Mouse (Mus musculus): ENCODE results near the gene Cdc6. TPM values are rescaled to one million over a fixed set of nuclear protein-coding genes. Genes with fewer than 3 reads are reported as not detected.

Cdc6 gene
- polyA plus RNA-seq, 1 experiment: 0.65 TPM

DNA sequence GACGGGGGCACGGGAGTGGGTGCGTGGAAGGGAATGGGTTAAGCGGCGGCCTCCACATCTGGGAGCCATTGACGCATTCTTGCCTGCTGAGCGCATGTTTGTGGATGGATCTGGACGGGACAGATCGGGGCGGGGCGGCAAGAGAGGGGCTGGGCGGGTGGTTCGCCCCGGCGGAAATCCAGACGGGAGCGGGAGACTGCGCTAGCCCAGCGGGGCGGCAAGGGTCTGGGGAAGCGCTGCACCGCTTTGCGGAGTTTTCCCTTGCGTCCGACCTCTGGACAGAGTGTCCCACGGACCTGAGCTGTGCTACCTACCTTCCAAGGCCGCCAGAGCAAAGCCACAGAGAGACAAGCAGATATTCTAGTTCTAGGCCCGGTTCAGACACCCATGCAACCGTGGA, 28.6 kb downstream of the Cdc6 start:
- peak overlapping the region; percentile 98 for H3K27ac ChIP-seq (ENCODE audit: insufficient read depth, low read depth, low read length)
- TF ChIP-seq POLR2A (IDR thresholded peaks at IDR 0.05; ENCODE audit: low read depth, low read length) (peak; percentile 75), CTCF (IDR thresholded peaks at IDR 0.05; ENCODE audit: extremely low read depth, insufficient read length, insufficient replicate concordance, low read depth, low read length) (no peak)
- peaks cover 53% of the 10 kb centered on the region for H3K4me1 ChIP-seq (ENCODE audit: control insufficient read depth, insufficient read depth, insufficient read length, low read length)
- no peaks in the 10 kb centered on the region for H3K27me3 ChIP-seq (ENCODE audit: control insufficient read depth, insufficient read depth, low read length)
- WGBS: 9% methylated on average over 29 of the region's 29 CpGs
- no peaks in the 10 kb centered on the region for H3K36me3 ChIP-seq (ENCODE audit: control insufficient read depth, insufficient read depth, low read length)
- peak overlapping the region; percentile 95 for H3K4me3 ChIP-seq (ENCODE audit: low read depth, low read length)

DNA sequence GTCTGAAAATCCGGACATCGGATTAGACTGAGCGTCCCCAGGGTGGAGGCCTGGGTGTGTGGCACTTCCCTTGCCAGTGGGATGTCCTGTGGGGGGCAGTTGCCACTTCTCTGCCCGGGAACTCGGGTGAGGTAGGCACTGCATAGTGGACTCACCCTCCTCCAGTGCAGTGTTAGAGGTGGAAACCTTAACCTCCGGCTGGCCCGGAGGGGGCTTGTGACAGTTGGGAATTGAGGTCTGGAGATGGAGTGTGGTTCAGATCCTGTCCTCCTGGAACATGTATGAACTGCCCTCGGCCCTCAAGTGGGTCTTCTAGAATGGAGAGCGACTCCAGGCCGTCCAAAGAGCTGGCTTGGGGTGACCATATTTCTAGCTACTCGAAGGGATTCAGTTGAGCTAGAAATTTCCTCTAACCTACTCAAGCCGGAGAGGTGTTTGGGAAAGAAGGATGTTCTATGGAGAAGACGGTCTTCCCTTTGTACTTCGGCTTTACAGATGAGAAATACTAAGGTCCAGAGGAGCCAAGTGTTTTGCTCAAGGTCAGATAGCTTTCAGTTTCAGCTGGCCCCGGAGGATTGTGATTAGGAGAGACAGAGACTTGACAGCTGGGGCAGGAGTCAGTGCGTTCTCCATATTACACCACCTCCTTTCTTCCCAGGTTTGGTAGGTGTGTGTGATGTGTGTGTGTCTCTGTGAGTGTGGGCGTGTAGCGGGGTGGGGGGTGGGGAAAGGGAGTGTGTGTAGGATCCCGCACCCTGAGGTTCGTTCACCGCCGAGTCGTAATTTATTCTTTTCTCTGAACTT, 29.2 kb downstream of the Cdc6 start:
- Histone ChIP-seq H3K4me1 (ENCODE audit: control insufficient read depth, insufficient read depth, insufficient read length, low read length) (peaks cover 58% of the 10 kb centered on the region), H3K4me3 (ENCODE audit: low read depth, low read length) (peak overlapping the region; percentile 95), H3K27me3 (ENCODE audit: control insufficient read depth, insufficient read depth, low read length) (no peaks in the 10 kb centered on the region), H3K27ac (ENCODE audit: insufficient read depth, low read depth, low read length) (peak overlapping the region; percentile 98), H3K36me3 (ENCODE audit: control insufficient read depth, insufficient read depth, low read length) (no peaks in the 10 kb centered on the region)
- TF ChIP-seq CTCF (IDR thresholded peaks at IDR 0.05; ENCODE audit: extremely low read depth, insufficient read length, insufficient replicate concordance, low read depth, low read length) (no peak), POLR2A (IDR thresholded peaks at IDR 0.05; ENCODE audit: low read depth, low read length) (no peak)
- 5% methylated on average over 23 of the region's 23 CpGs for WGBS

DNA sequence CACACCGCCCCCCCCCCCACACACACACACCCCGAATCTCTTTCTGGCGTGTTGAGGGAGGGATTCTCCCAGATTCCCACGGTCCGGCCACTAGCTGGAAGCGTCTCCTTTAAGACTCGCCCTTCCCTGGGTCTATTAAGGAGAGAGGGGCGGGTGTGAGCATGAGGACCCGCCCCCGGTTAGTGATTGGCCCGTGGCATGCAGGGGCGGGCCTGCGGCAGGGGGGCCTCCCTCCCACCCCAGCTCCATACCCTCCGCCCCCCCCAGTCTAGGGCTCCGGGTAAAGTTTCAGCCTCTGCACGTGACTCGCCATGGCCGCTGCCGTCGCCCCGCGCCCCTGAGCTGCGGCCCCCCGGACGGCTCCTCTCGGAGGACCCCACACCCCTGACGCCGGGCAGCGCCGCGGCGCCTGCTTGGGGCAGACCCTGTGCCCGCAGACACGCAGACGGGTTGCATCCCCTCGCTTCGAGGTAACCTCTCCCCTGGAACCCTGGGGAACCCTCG, 29.9 kb downstream of the Cdc6 start:
- under 1% methylated on average over 37 of the region's 38 CpGs for WGBS
- no peak for TF ChIP-seq CTCF (IDR thresholded peaks at IDR 0.05; ENCODE audit: extremely low read depth, insufficient read length, insufficient replicate concordance, low read depth, low read length)
- peak; percentile 51; the same call in 1 of the 2 replicates for TF ChIP-seq POLR2A (IDR thresholded peaks at IDR 0.05; ENCODE audit: low read depth, low read length)
- H3K36me3 ChIP-seq (ENCODE audit: control insufficient read depth, insufficient read depth, low read length): no peaks in the 10 kb centered on the region
- peak overlapping the region; percentile 95 for H3K4me3 ChIP-seq (ENCODE audit: low read depth, low read length)
- no peaks in the 10 kb centered on the region for H3K27me3 ChIP-seq (ENCODE audit: control insufficient read depth, insufficient read depth, low read length)
- peak overlapping the region; percentile 98 for H3K27ac ChIP-seq (ENCODE audit: insufficient read depth, low read depth, low read length)
- H3K4me1 ChIP-seq (ENCODE audit: control insufficient read depth, insufficient read depth, insufficient read length, low read length): peaks cover 64% of the 10 kb centered on the region

DNA sequence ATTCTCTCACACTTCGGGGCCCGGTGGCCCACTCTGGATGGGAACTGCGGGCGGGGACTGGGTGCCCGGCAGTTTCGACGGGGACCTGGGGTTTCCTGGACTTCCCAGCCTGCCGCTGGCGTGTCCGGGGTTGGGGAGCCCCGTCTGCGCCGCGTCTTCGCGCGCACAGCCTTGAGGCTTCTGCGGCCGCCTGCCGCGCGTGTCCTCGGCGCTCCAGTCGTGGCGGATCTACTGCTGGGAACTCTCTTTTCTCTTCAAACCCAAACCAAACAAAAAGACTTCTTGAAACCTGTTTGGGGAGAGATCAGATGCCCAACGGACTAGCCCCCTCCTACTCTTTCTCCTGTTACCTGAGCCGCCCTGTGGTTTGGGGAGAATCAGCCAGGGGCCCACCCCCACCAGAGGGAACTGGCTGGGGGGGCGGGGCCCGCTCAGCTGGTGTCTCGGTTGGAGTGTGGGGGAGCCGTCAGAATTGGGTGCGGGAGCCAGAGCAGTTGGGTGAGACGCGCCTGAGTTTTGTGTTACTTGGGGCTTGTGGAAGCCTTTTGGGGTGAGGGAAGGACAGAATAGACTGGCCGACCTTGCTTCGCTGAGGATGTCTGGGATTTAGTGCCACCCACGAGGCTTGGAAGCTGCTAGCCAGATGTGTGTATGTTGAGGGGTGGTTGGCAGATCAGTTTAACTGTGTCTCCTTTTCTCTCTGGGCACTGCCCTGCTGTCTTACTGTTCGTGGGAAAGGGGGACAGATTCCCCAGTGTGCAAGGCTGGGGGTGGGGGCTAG, 30.5 kb downstream of the Cdc6 start:
- Histone ChIP-seq H3K4me1 (ENCODE audit: control insufficient read depth, insufficient read depth, insufficient read length, low read length) (peaks cover 62% of the 10 kb centered on the region), H3K27me3 (ENCODE audit: control insufficient read depth, insufficient read depth, low read length) (no peaks in the 10 kb centered on the region), H3K27ac (ENCODE audit: insufficient read depth, low read depth, low read length) (peak overlapping the region; percentile 76), H3K4me3 (ENCODE audit: low read depth, low read length) (peak overlapping the region; percentile 95), H3K36me3 (ENCODE audit: control insufficient read depth, insufficient read depth, low read length) (no peaks in the 10 kb centered on the region)
- TF ChIP-seq CTCF (IDR thresholded peaks at IDR 0.05; ENCODE audit: extremely low read depth, insufficient read length, insufficient replicate concordance, low read depth, low read length) (no peak), POLR2A (IDR thresholded peaks at IDR 0.05; ENCODE audit: low read depth, low read length) (peak; percentile 9; the same call in 1 of the 2 replicates)
- 2% methylated on average over 39 of the region's 39 CpGs for WGBS

DNA sequence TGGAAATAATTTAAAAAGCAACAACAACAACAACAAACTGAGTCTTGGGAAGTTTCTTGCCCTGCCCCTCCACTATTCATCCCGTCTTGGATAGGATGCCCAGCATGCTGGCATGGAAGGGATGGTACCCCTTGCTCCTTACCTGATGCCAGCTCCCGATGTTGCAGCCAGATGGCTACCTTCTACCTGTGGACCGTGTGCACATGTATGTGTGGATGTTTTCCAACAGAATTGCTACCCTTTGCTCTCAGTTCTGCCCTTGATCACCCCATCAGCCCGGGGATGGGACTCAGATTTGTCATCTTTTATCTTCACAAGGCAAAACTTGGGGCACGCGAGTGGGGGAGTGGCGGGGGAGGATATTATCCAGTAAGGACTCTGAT, 31.1 kb downstream of the Cdc6 start:
- Histone ChIP-seq H3K27me3 (ENCODE audit: control insufficient read depth, insufficient read depth, low read length) (no peaks in the 10 kb centered on the region), H3K36me3 (ENCODE audit: control insufficient read depth, insufficient read depth, low read length) (no peaks in the 10 kb centered on the region), H3K4me1 (ENCODE audit: control insufficient read depth, insufficient read depth, insufficient read length, low read length) (peaks cover 60% of the 10 kb centered on the region), H3K27ac (ENCODE audit: insufficient read depth, low read depth, low read length) (0 out of 2 replicates have a peak overlapping the region, but pooled peaks have one; percentile 76), H3K4me3 (ENCODE audit: low read depth, low read length) (peak overlapping the region; percentile 95)
- WGBS: 43% methylated on average over 7 of the region's 7 CpGs
- TF ChIP-seq CTCF (IDR thresholded peaks at IDR 0.05; ENCODE audit: extremely low read depth, insufficient read length, insufficient replicate concordance, low read depth, low read length): no peak
- TF ChIP-seq POLR2A (IDR thresholded peaks at IDR 0.05; ENCODE audit: low read depth, low read length): no peak

DNA sequence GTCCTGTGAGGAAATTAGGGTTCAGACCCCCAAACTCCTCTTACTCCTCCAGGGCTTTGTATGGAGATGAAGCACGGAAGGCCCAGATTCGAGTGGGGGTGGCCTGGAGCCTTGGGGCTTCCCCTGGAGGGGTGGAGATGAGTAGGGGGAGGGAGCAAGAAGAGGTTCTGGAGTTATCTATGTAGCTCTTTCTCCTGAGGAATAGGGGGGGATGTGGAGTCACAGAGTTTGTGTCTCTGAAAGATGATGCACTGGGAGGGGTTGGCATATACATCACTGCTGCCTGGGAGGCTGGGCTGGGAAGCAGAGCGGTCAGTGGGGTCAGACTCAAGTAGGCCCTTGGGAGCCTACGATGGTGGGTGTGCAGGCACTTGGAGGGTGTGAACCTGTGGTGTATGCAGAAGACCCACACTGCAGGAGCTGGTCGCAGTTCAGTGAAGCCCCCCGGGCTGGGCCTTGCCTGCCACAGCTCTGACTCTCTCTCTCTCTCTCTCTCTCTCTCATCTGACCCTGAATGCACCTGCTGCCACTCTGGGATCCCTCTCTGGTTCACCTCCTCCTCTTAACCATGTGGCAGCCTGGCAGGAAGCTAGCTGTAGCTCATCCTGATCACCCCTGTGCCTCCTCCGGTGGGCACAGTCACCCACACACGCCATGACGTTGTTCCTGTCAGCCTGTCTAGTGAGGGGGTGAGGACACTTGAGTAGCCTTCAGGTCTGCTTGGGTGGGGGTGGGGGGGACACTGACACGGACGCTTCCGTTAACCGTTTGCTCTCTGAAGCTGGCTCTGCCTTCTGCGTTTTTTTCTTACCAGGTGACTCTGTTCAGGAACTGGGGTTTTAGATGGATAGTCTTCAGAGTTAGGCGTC, 31.7 kb downstream of the Cdc6 start:
- WGBS: 69% methylated on average over 15 of the region's 15 CpGs
- H3K27me3 ChIP-seq (ENCODE audit: control insufficient read depth, insufficient read depth, low read length): no peaks in the 10 kb centered on the region
- H3K27ac ChIP-seq (ENCODE audit: insufficient read depth, low read depth, low read length): peak overlapping the region; percentile 33
- H3K4me3 ChIP-seq (ENCODE audit: low read depth, low read length): peak overlapping the region; percentile 95
- H3K36me3 ChIP-seq (ENCODE audit: control insufficient read depth, insufficient read depth, low read length): no peaks in the 10 kb centered on the region
- H3K4me1 ChIP-seq (ENCODE audit: control insufficient read depth, insufficient read depth, insufficient read length, low read length): peaks cover 57% of the 10 kb centered on the region
- TF ChIP-seq POLR2A (IDR thresholded peaks at IDR 0.05; ENCODE audit: low read depth, low read length) (no peak), CTCF (IDR thresholded peaks at IDR 0.05; ENCODE audit: extremely low read depth, insufficient read length, insufficient replicate concordance, low read depth, low read length) (no peak)

Data from small intestine, adult 2 months (tissue).